In genomic region chr9:63666612-63667372, GRCm38 (mm10) we compare ENCODE assay signal across 8 mouse cellular contexts.
DNase-seq lines count a peak whose midpoint lies in the region; ATAC-seq and TF ChIP-seq lines count a peak whose summit lies in the region.

No protein-coding gene starts in this region.

- peaks cover 17% of the 10 kb centered on the region; the same call in 1 of the 2 replicates for H3K36me3 ChIP-seq in forebrain, embryonic 13.5 days (ENCODE audit: poor library complexity, severe bottlenecking)
- H3K36me3 ChIP-seq in forebrain, embryonic 15.5 days, result no peaks in the 10 kb centered on the region
- peaks cover 29% of the 10 kb centered on the region; the same call in 1 of the 2 replicates for H3K36me3 ChIP-seq in embryonic facial prominence, embryonic 14.5 days (ENCODE audit: control insufficient read depth, insufficient read depth, low read length)
- peaks cover 49% of the 10 kb centered on the region for H3K36me3 ChIP-seq in limb, embryonic 14.5 days (ENCODE audit: control insufficient read depth, insufficient read depth, low read length)

- no peak overlapping the region for H3K9ac ChIP-seq in forebrain, embryonic 13.5 days
- no peak overlapping the region for H3K9ac ChIP-seq in forebrain, embryonic 15.5 days (replicated peaks)
- no peak overlapping the region for H3K9ac ChIP-seq in embryonic facial prominence, embryonic 14.5 days (ENCODE audit: low read depth, low read length)
- no peak overlapping the region for H3K9ac ChIP-seq in limb, embryonic 14.5 days (ENCODE audit: low read depth, low read length, severe bottlenecking)

- DNase-seq in embryonic facial prominence, embryonic 14.5 days (ENCODE audit: low spot score), result peak; percentile 72
- peak; percentile 50 to 66 for DNase-seq in heart, postnatal 36 days
- peak; percentile 51 for DNase-seq in limb, embryonic 14.5 days (ENCODE audit: low spot score)
- no peak for DNase-seq in yolk sac, embryonic 10.5 days (ENCODE audit: low spot score)
- no peak for DNase-seq in layer of hippocampus, postnatal 10 days (ENCODE audit: low spot score in 2 of 2)

- H3K27me3 ChIP-seq in forebrain, embryonic 13.5 days, result no peaks in the 10 kb centered on the region
- no peaks in the 10 kb centered on the region for H3K27me3 ChIP-seq in forebrain, embryonic 15.5 days
- no peaks in the 10 kb centered on the region for H3K27me3 ChIP-seq in embryonic facial prominence, embryonic 14.5 days (replicated peaks; ENCODE audit: control insufficient read depth, insufficient read depth, low read length)
- no peaks in the 10 kb centered on the region for H3K27me3 ChIP-seq in limb, embryonic 14.5 days (ENCODE audit: control insufficient read depth, insufficient read depth, low read length)

- no peak overlapping the region for H3K4me2 ChIP-seq in forebrain, embryonic 13.5 days
- no peak overlapping the region for H3K4me2 ChIP-seq in forebrain, embryonic 15.5 days (replicated peaks)
- no peak overlapping the region for H3K4me2 ChIP-seq in embryonic facial prominence, embryonic 14.5 days (ENCODE audit: low read depth, low read length)
- 0 out of 2 replicates have a peak overlapping the region, but pooled peaks have one; percentile 7 for H3K4me2 ChIP-seq in limb, embryonic 14.5 days (replicated peaks; ENCODE audit: low read depth, low read length, severe bottlenecking)

- H3K4me1 ChIP-seq in forebrain, embryonic 13.5 days, result peaks cover 51% of the 10 kb centered on the region
- H3K4me1 ChIP-seq in forebrain, embryonic 15.5 days, result peaks cover 35% of the 10 kb centered on the region
- H3K4me1 ChIP-seq in embryonic facial prominence, embryonic 14.5 days (ENCODE audit: control insufficient read depth, insufficient read depth, low read length), result peaks cover 64% of the 10 kb centered on the region
- peaks cover 57% of the 10 kb centered on the region for H3K4me1 ChIP-seq in limb, embryonic 14.5 days (ENCODE audit: control insufficient read depth, insufficient read depth, low read length)

- TF ChIP-seq POLR2A in limb, embryonic 14.5 days (IDR thresholded peaks at IDR 0.05; ENCODE audit: borderline replicate concordance, extremely low read depth, insufficient read depth, insufficient read length), result no peak

- intact Hi-C loops in heart, postnatal 36 days (cut with DNase I), result loop anchor here (5.0 kb wide), 1 partner anchor 91 kb away; the partner anchor contains the start of gene Smad3

- no peak overlapping the region; the same call in 1 of the 2 replicates for H3K27ac ChIP-seq in forebrain, embryonic 13.5 days
- H3K27ac ChIP-seq in forebrain, embryonic 15.5 days (replicated peaks), result no peak overlapping the region
- 0 out of 2 replicates have a peak overlapping the region, but pooled peaks have one; percentile 4 for H3K27ac ChIP-seq in embryonic facial prominence, embryonic 14.5 days (replicated peaks; ENCODE audit: low read depth, low read length)
- H3K27ac ChIP-seq in limb, embryonic 14.5 days (replicated peaks; ENCODE audit: low read depth, low read length), result peak overlapping the region; percentile 43

- WGBS in forebrain, embryonic 13.5 days, result 61% methylated on average over 18 of the region's 18 CpGs
- whole genome bisulfite sequencing in forebrain, embryonic 15.5 days, result 46% methylated on average over 18 of the region's 18 CpGs
- 51% methylated on average over 18 of the region's 18 CpGs for WGBS in embryonic facial prominence, embryonic 14.5 days
- 44% methylated on average over 18 of the region's 18 CpGs for WGBS in limb, embryonic 14.5 days

- no peak overlapping the region for H3K4me3 ChIP-seq in forebrain, embryonic 13.5 days
- no peak overlapping the region for H3K4me3 ChIP-seq in forebrain, embryonic 15.5 days
- H3K4me3 ChIP-seq in embryonic facial prominence, embryonic 14.5 days (ENCODE audit: low read depth, low read length), result no peak overlapping the region
- H3K4me3 ChIP-seq in limb, embryonic 14.5 days (replicated peaks; ENCODE audit: low read length), result no peak overlapping the region

- ATAC-seq in forebrain, embryonic 13.5 days, result peak; percentile 33; the same call in 1 of the 2 replicates
- ATAC-seq in forebrain, embryonic 15.5 days (replicated peaks), result no peak
- peak; percentile 28; the same call in 1 of the 2 replicates for ATAC-seq in embryonic facial prominence, embryonic 14.5 days (ENCODE audit: low read depth)
- no peak for ATAC-seq in limb, embryonic 14.5 days (ENCODE audit: low FRiP score, low read depth)
- ATAC-seq in inflammation-experienced regulatory T-cells, adult 6 months, result no peak

- H3K9me3 ChIP-seq in forebrain, embryonic 13.5 days (replicated peaks), result no peaks in the 10 kb centered on the region
- H3K9me3 ChIP-seq in forebrain, embryonic 15.5 days, result no peaks in the 10 kb centered on the region
- no peaks in the 10 kb centered on the region for H3K9me3 ChIP-seq in embryonic facial prominence, embryonic 14.5 days (ENCODE audit: control insufficient read depth, low read length)
- H3K9me3 ChIP-seq in limb, embryonic 14.5 days (ENCODE audit: control insufficient read depth, low read length), result no peaks in the 10 kb centered on the region

Comparison
In these comparisons a context has a peak if more than half of its experiments do, and no peak if none do; other contexts are left out.
1. ATAC-seq: peak in forebrain, embryonic 13.5 days (single experiment) and embryonic facial prominence, embryonic 14.5 days (single experiment); none in forebrain, embryonic 15.5 days (single experiment), limb, embryonic 14.5 days (single experiment) and inflammation-experienced regulatory T-cells, adult 6 months (single experiment).
2. H3K27ac ChIP-seq: peak in embryonic facial prominence, embryonic 14.5 days (single experiment) and limb, embryonic 14.5 days (single experiment); none in forebrain, embryonic 13.5 days (single experiment) and forebrain, embryonic 15.5 days (single experiment).
3. DNase-seq: peak in embryonic facial prominence, embryonic 14.5 days (single experiment), heart, postnatal 36 days (2 of 2) and limb, embryonic 14.5 days (single experiment); none in yolk sac, embryonic 10.5 days (single experiment) and layer of hippocampus, postnatal 10 days (0 of 2).